Mouse (Mus musculus) liver, postnatal 0 days (tissue): ENCODE measurements around the gene Col4a2.

Experiments used
- CTCF ChIP-seq: sonication (generic); IDR thresholded peaks from 2 replicates; pipeline ENCODE4 v1.5.1; 2016; ENCODE audit warnings: antibody characterized with exemption, low read depth
- EP300 ChIP-seq: IDR thresholded peaks from 2 replicates; pipeline ENCODE4 v1.6.1; 2016; ENCODE audit warnings: antibody characterized with exemption, low read depth, mild to moderate bottlenecking

DNA sequence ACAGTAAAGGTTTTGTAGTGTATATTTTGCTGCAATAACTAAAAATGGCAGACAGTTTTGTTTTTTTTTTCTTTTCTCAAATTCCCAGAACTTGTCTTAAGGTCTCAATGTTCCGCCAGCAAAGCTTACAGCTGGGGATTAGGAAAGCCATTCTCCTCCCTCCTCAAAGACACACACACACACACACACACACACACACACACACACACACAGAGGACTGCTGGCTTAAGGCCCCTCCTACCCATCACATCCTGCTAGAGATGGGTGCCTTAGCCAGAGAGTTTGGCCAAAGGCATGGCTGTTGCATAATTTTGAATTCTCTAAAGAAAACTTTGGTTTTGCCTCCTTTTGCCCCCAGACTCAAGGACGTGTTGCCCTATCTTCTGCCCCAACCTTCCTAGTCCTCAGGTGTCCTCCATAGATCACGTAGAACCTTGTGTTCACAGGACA, 35.0 kb upstream of the Col4a2 start:
- no peak for TF ChIP-seq CTCF
- no peak for TF ChIP-seq EP300
